Mouse (Mus musculus): ENCODE data around the gene Mrpl37.
"Not testable (repeated sequence)": the region's sequence is repeated elsewhere in the genome, so short reads cannot be mapped to it uniquely, and the experiment has no call there.

Mrpl37 gene

GRCm38 (mm10) chr4:107066252-107067124 lies at the start of gene Mrpl37, which contains the start of gene Cyb5rl:
Gene Mrpl37, minus strand, starts transcription at chr4:107066868.
Gene Cyb5rl, plus strand, starts transcription at chr4:107066988.
- DNase-seq (ENCODE audit: low spot score in 2 of 2) = peak; percentile 93 to 96

- DNase-seq (ENCODE audit: low spot score in 2 of 2) = no peak
These were observed 47.6 kb upstream of the Mrpl37 start for GRCm38 (mm10) chr4:107114278-107114677.

- DNase-seq (ENCODE audit: low spot score in 2 of 2) = not testable (repeated sequence)
These were observed 42.5 kb upstream of the Mrpl37 start for GRCm38 (mm10) chr4:107109181-107109580.

- peak in 1 of 2 experiments; percentile 30 for DNase-seq (ENCODE audit: low spot score in 2 of 2)
These were observed 41.6 kb upstream of the Mrpl37 start for GRCm38 (mm10) chr4:107108291-107108731.

- DNase-seq (ENCODE audit: low spot score in 2 of 2) = no peak
These were observed 40.1 kb upstream of the Mrpl37 start for GRCm38 (mm10) chr4:107106777-107107176.

- no peak for DNase-seq (ENCODE audit: low spot score in 2 of 2)
These were observed 35.6 kb upstream of the Mrpl37 start for GRCm38 (mm10) chr4:107102220-107102619.

- DNase-seq (ENCODE audit: low spot score in 2 of 2) = no peak
These were observed 32.3 kb upstream of the Mrpl37 start for GRCm38 (mm10) chr4:107098791-107099525.

GRCm38 (mm10) chr4:107098375-107098774 lies 31.7 kb upstream of the Mrpl37 start:
- DNase-seq (ENCODE audit: low spot score in 2 of 2) = no peak

GRCm38 (mm10) chr4:107097871-107098270 lies 31.2 kb upstream of the Mrpl37 start:
- no peak for DNase-seq (ENCODE audit: low spot score in 2 of 2)

GRCm38 (mm10) chr4:107096841-107097373 lies 30.2 kb upstream of the Mrpl37 start, which contains the start of gene Cdcp2:
Gene Cdcp2, plus strand, starts transcription at chr4:107096891.
- no peak for DNase-seq (ENCODE audit: low spot score in 2 of 2)

GRCm38 (mm10) chr4:107096043-107096442 lies 29.4 kb upstream of the Mrpl37 start:
- DNase-seq (ENCODE audit: low spot score in 2 of 2) = no peak

- DNase-seq (ENCODE audit: low spot score in 2 of 2) = no peak
These were observed 28.0 kb upstream of the Mrpl37 start for GRCm38 (mm10) chr4:107094484-107095187.

GRCm38 (mm10) chr4:107091696-107092095 lies 25.0 kb upstream of the Mrpl37 start:
- no peak for DNase-seq (ENCODE audit: low spot score in 2 of 2)

- DNase-seq (ENCODE audit: low spot score in 2 of 2) = peak; percentile 74 to 84
These were observed 18.2 kb upstream of the Mrpl37 start for GRCm38 (mm10) chr4:107084858-107085257.

- DNase-seq (ENCODE audit: low spot score in 2 of 2) = no peak
These were observed 17.7 kb upstream of the Mrpl37 start for GRCm38 (mm10) chr4:107084343-107084742.

GRCm38 (mm10) chr4:107083126-107083525 lies 16.5 kb upstream of the Mrpl37 start:
- no peak for DNase-seq (ENCODE audit: low spot score in 2 of 2)

GRCm38 (mm10) chr4:107082185-107082584 lies 15.5 kb upstream of the Mrpl37 start:
- DNase-seq (ENCODE audit: low spot score in 2 of 2) = no peak

- DNase-seq (ENCODE audit: low spot score in 2 of 2) = no peak
These were observed 13.0 kb upstream of the Mrpl37 start for GRCm38 (mm10) chr4:107079716-107080115.

- DNase-seq (ENCODE audit: low spot score in 2 of 2) = no peak
These were observed 12.2 kb upstream of the Mrpl37 start for GRCm38 (mm10) chr4:107078894-107079293.

GRCm38 (mm10) chr4:107075456-107075855 lies 8.8 kb upstream of the Mrpl37 start:
- no peak for DNase-seq (ENCODE audit: low spot score in 2 of 2)

- DNase-seq (ENCODE audit: low spot score in 2 of 2) = no peak
These were observed 5.7 kb upstream of the Mrpl37 start for GRCm38 (mm10) chr4:107072343-107072742.

Data from right cerebral cortex, postnatal 36 days (tissue).